Mouse (Mus musculus): ENCODE measurements at regions not wholly inside any gene's neighbourhood (a gene's known extent, or its start where the extent isn't known, plus 50 kb on each side); places are given as distances from the start of the nearest gene placed in this dataset.

GRCm38 (mm10) chr8:34709911-34710733 is 598.6 kb upstream of the Gm10131 start:
- no peak for ATAC-seq (replicated peaks; ENCODE audit: low read depth, poor library complexity, severe bottlenecking)

- no peak for ATAC-seq (replicated peaks; ENCODE audit: low read depth, poor library complexity, severe bottlenecking)
Measured at GRCm38 (mm10) chr8:34709316-34709715, 597.8 kb upstream of the Gm10131 start.

GRCm38 (mm10) chr8:34703351-34703750 is 591.8 kb upstream of the Gm10131 start:
- ATAC-seq (replicated peaks; ENCODE audit: low read depth, poor library complexity, severe bottlenecking), result no peak

GRCm38 (mm10) chr8:34702806-34703205 is 591.3 kb upstream of the Gm10131 start:
- no peak for ATAC-seq (replicated peaks; ENCODE audit: low read depth, poor library complexity, severe bottlenecking)

DNA sequence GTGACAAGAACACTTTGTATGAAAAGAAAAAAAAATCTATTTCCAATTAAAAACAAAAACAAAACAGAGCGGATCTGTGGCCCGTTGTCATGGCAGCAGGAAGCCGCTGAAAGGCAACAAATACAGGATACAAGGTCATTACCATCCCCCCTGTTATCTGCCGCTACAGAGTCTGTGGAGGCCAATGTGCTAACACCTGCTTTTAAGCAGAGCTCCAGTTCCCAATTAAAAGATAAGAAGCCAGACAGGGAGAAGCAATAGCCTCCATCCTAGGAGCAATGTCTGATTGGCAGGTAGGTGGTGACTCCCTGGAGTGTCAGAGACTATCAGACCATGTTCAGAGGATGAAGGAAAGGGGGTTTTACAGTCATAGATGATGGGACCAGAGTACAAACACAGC is 587.5 kb upstream of the Gm10131 start:
- no peak for ATAC-seq (replicated peaks; ENCODE audit: low read depth, poor library complexity, severe bottlenecking)

GRCm38 (mm10) chr8:34696365-34696764 is 584.8 kb upstream of the Gm10131 start:
- ATAC-seq (replicated peaks; ENCODE audit: low read depth, poor library complexity, severe bottlenecking), result 0 out of 2 replicates have a peak, but pooled peaks have one; percentile 29

DNA sequence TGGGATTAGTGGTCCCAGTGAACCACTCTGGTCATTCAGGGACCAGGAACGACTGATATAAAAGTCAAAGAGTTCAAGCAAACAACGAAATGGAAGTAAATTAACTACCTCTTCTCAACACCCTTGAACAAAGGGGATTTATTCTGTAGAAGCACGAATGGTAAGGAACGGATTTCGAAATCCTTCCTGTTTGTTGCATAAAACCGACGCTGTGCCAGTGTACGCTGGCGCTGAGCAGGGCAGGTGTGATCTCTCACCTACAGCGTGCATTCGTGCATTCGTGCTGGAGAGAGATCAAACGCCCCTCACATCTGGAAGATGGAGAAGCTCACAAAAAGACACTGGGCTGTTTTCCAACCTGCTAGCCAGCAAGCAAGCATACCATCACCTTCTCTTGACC is 581.1 kb upstream of the Gm10131 start:
- ATAC-seq (replicated peaks; ENCODE audit: low read depth, poor library complexity, severe bottlenecking), result no peak

DNA sequence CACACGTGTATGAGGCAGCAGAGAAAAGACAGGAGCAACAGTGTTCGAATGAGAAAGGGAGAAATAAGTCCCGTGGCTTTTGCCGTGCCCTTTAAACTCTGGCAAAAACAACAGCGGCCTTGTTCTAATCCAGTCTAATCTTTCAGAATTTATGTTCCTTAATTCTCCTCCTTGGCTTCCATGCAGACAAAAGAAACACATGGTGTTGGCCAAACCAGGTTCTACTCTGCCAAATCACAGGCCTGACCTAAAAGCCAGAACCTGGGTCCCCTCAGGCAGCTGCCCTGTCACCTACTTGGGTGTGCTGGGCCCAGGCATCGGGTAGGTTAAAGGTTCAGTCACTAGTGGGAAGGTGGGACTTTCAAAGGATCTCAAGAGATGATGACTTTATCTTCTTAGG is 580.2 kb upstream of the Gm10131 start:
- no peak for ATAC-seq (replicated peaks; ENCODE audit: low read depth, poor library complexity, severe bottlenecking)

- ATAC-seq (replicated peaks; ENCODE audit: low read depth, poor library complexity, severe bottlenecking), result peak; percentile 82
Measured at GRCm38 (mm10) chr8:34689825-34690493, 578.4 kb upstream of the Gm10131 start.

DNA sequence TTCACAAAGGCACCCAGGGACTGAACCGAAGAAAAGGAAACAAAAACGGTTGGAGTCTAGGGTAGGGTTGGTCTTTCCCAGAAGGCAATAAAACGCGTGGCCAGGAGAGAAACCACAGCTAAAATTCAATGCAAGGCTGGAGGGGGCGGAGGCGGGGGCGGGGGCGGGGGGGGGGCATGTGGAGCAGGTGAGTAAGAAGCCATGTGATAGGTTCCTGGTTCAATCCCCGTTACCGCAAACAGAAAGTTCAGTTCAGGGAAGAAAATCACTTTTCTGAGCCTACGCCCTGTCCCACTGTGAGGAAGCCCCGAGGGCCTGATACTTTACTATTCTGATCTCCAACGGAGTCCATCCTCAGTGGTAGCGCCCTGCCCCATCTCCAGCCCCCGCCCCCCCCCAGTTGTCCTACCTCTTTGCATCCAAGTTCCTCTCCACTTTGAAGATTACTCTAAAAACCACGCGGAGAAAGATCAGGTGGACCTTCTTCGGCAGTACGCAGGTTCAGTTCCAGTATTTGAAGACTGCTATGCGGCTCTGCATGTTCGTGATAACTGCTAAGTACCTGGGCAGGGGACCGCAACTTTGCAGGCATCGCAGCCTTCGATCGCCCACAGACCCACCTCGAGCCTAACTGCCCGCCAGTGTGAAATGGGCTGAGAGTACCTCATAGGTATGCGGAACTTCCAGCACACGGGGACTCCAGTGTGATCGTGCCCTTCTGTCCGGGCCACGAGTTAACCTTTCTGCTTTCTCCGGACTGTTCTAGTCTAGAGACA is 577.7 kb upstream of the Gm10131 start:
- ATAC-seq (replicated peaks; ENCODE audit: low read depth, poor library complexity, severe bottlenecking), result peak; percentile 39

DNA sequence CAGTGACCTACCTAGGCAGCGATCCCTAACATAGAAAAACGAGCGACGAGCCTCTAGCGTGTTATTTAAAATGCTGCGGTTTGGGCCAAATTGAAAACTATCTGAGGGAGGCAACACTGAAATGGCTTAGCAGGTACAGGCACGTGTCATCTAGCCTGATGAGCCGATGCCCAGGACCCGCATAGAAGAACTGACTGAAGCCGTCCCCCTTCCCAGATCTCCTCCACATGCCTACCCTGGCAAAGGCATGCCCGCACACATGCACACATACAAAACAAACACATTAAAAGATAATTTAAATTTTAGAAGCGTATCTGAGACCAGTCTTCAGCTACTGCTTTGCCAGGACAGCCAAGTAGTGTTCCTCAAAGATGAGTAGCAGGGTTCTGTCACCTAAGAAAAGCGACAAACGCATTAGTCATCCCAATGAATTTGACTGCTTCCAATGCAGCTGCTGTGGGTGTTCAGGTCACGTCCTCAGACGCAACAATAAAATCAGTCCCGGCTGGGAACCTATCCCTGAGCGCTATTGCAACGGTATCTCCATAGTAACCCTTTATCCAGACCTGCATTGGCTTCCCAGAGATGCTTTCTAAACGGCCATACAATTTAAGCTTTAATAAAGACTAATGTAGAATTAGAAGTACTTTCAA is 577.0 kb upstream of the Gm10131 start:
- ATAC-seq (replicated peaks; ENCODE audit: low read depth, poor library complexity, severe bottlenecking), result no peak

- ATAC-seq (replicated peaks; ENCODE audit: low read depth, poor library complexity, severe bottlenecking), result no peak
Measured at GRCm38 (mm10) chr8:34686371-34686770, 574.8 kb upstream of the Gm10131 start.

DNA sequence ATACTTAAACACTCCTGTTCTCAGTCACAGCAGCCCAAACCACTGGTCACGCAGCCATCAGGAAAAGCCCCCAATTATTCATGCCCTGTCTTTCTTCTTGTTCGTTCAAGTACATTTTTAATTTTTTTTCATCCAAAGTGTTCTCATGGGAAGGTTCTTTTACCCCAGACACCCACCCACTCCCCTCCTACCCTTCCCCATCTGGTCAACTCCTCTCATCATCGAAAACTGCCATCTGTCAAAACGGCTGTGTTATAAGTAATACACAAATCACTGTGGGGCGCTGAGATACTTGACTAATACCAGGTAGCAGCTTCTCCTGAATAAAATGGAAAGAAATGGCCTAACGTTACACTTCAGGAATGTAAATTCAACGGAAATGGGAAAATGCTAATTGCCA is 573.1 kb upstream of the Gm10131 start:
- ATAC-seq (replicated peaks; ENCODE audit: low read depth, poor library complexity, severe bottlenecking), result no peak

- ATAC-seq (replicated peaks; ENCODE audit: low read depth, poor library complexity, severe bottlenecking), result no peak
Measured at GRCm38 (mm10) chr8:34683173-34683572, 571.6 kb upstream of the Gm10131 start.

- ATAC-seq (replicated peaks; ENCODE audit: low read depth, poor library complexity, severe bottlenecking), result no peak
Measured at GRCm38 (mm10) chr8:34682221-34682620, 570.7 kb upstream of the Gm10131 start.

DNA sequence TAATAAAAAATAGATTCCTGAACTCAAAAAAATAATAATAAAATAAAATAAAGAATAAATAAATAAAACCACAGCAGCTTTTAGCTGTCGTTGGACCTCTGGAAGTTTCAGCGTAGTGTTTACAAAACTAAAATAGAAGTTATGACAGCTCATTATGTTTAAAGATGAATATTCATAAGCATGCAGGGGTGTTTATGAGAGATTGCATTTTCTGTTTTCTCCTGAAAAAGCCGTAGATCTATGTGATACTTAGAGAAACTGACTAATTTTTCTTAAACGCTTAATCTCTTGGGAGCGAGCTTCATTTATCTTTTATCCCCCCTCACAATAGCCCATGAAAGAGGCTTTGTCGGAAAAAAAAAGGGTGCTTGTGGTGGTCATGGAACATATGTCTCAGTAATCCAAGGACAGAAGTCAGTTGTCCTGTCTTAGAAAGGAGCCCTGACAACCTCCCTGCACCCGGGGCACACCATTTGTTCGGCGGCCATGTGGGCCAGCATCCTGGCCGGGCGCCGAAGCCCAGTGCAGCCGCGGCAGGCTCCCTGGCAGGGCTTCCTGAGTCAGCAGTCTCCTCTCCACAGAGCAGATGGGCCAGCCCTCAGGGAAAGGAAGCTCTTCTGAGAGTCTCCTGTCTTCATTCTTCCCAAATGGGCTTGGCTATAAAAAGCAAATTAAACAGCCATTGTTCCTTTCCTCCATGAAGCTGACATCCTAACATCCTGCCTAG is 568.2 kb upstream of the Gm10131 start:
- ATAC-seq (replicated peaks; ENCODE audit: low read depth, poor library complexity, severe bottlenecking), result no peak

- ATAC-seq (replicated peaks; ENCODE audit: low read depth, poor library complexity, severe bottlenecking), result no peak
Measured at GRCm38 (mm10) chr8:34678879-34679278, 567.3 kb upstream of the Gm10131 start.

DNA sequence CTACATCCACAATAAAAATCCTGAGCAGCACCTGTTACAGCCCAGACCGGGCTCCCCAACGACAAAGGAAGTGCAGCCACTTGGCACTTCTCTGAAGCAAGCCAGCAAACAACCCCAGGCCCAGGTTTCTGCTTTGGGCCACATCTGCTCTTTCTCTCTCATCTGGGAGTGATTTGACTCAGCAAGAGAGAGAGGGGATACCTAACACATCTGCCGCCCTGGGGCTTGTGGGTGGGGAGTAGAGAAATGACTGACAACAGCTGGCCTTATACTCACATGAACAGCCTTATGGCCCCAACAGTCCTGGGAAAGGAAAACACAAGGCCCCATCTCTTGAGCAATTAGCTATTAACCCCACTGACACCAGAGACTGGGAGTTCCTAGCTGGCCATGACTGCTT is 560.2 kb upstream of the Gm10131 start:
- peak; percentile 37; the same call in 1 of the 2 replicates for ATAC-seq (replicated peaks; ENCODE audit: low read depth, poor library complexity, severe bottlenecking)

DNA sequence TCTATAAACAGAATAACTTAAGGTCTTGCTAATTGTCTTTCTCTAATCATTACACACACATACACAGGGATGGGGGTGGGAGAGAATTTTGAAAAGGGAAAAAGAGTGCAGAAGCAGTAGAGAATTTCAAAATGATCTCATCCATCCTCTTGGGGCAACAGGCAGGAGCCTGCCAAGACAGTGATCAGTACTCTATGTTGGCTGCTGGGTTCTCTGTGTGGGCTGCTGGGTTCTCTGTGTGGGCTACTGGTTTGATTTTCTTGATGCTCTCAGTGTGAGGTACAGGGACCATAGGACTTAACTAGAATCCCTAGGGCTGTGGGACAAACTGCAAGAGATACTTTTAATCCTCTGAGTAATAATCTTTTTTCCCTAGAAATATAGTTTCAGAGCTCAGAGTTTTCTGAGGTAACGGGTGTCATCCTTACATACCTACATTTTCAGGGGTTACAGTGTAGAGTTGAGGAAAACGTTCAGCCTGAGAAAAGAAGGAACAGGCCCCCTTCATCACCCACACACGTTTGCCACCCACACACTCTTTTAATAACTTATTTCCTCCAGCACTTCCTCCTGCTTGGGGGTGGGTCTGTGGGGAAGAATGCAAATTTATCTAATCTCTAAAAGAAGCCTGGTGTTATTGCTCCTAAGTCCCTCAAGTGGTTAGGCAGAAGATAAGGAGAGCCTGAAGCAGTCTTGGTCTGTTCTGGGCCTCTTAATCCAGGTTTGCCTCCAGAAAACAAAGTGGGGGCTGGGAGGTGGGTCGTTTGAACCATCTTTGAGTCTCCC is 559.6 kb upstream of the Gm10131 start:
- ATAC-seq (replicated peaks; ENCODE audit: low read depth, poor library complexity, severe bottlenecking), result peak; percentile 95

All from common myeloid progenitor, adult 5-6 weeks (primary cell).